Mouse (Mus musculus): ENCODE results near the gene Gab2.

- TF ChIP-seq CHD2 (IDR thresholded peaks at IDR 0.05; ENCODE audit: low read depth, low read length) (no peak), MAFK (IDR thresholded peaks at IDR 0.05; ENCODE audit: insufficient read depth, low read depth, low read length) (no peak), ZC3H11A (IDR thresholded peaks at IDR 0.05; ENCODE audit: borderline replicate concordance, low read depth, low read length) (no peak)
Observed at GRCm38 (mm10) chr7:97336678-97337077, 255.3 kb downstream of the Gab2 start.

Measured in ES-E14 (cell line).